Mouse (Mus musculus) frontal cortex, postnatal 10 days (tissue): ENCODE results near the gene Drc7.

Experiments
- DNase-seq, 2 experiments: peaks; one replicate each; pipeline ENCODE4 v3.0.0; 2022; ENCODE audit warnings: low spot score in 2 of 2, mixed read lengths in 1 of 2

The Drc7 gene

DNA sequence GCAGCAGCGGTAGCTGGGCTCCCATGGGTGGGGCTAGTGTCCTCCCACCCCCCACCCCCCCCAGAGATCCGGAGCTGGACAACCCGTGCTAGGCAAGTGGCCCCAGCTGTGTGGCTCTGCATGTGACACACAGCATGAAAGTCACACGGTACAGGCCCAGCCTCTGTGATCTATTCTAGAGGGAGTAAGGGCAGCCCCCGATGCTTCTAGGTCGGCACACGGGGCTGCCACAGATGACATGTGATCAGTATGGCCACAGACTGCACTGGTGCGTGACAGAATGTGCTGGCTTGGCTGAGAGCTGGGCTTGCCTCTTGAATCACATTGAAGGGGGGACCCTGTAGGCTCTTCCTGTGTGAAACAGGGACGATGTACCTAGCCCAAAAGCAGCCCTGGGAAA, 72.8 kb downstream of the Drc7 start:
- no peak for DNase-seq
